Mouse (Mus musculus) lung, adult 2 months (tissue): ENCODE measurements around the gene Slc22a3.

Experiments
- CTCF ChIP-seq: fragments of 200-500 bp; IDR thresholded peaks from 2 replicates; pipeline ENCODE4 v1.5.1; 2011; ENCODE audit warnings: mild to moderate bottlenecking, low read length, control low read depth; ENCODE audit not compliant: insufficient read depth
- POLR2A ChIP-seq: fragments of 200-500 bp; IDR thresholded peaks from 2 replicates; pipeline ENCODE4 v1.6.1; 2011; ENCODE audit warnings: low read depth, mild to moderate bottlenecking, control low read depth, low read length, borderline replicate concordance; ENCODE audit errors: extremely low read depth

GRCm38 (mm10) chr17:12409346-12409944, 98.1 kb downstream of the Slc22a3 start:
- TF ChIP-seq CTCF (no peak), POLR2A (no peak)
